Mouse (Mus musculus): ENCODE data around the gene Vasn. TPM values are rescaled to one million over a fixed set of nuclear protein-coding genes. Genes with fewer than 3 reads are reported as not detected.

The Vasn gene
- not detected in 2 replicates for total RNA-seq (2014; fragmentation: Nextera tagmentation)
- 0.67 TPM in 1 of 2 replicates, not detected in the other for total RNA-seq (2017)

DNA sequence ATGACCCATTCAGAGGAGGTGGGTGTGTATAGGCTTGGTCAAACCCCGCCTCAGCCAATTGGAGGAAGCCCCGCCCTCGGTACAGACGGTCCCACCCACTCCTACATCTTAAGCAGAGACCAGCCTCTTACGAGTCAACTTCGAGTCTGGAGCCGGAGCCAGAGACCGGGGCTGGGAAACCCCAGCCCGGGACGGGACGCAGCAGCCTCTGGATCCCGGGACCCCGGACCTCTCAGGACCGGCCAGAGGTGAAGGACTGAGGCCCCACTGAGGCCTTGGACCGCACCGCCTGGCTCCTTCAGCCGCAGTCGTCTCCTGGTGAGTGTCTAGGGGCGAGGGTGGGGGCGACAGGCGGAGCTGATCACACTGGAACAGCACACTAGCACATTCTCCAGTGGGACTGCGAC is at the start of gene Vasn, which contains the start of gene Dnaja3:
Vasn (plus strand) TSS at position 111 of the 407 bp plus-strand sequence.
Dnaja3 (plus strand) TSS at position 159 of the 407 bp plus-strand sequence.
- peak; percentile 80 for ATAC-seq (replicated peaks; ENCODE audit: poor library complexity, severe bottlenecking)

DNA sequence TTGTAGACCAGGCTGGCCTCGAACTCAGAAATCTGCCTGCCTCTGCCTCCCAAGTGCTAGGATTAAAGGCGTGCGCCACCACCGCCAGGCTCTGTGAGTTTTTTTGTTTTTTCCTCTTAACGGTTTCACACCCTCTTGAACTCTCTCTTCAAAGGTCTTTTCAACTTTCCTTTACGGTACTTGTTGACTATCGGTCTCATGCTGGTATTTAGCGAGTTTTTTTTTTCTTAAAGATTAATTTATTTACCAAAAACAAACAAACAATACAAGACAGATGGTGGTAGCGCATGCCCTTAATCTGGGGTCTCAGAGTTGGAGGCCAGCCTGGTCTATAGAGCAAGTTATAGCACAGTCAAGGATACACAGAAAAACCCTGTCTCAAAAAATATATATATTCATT is 49.5 kb upstream of the Vasn start:
- no peak for ATAC-seq (replicated peaks; ENCODE audit: poor library complexity, severe bottlenecking)

DNA sequence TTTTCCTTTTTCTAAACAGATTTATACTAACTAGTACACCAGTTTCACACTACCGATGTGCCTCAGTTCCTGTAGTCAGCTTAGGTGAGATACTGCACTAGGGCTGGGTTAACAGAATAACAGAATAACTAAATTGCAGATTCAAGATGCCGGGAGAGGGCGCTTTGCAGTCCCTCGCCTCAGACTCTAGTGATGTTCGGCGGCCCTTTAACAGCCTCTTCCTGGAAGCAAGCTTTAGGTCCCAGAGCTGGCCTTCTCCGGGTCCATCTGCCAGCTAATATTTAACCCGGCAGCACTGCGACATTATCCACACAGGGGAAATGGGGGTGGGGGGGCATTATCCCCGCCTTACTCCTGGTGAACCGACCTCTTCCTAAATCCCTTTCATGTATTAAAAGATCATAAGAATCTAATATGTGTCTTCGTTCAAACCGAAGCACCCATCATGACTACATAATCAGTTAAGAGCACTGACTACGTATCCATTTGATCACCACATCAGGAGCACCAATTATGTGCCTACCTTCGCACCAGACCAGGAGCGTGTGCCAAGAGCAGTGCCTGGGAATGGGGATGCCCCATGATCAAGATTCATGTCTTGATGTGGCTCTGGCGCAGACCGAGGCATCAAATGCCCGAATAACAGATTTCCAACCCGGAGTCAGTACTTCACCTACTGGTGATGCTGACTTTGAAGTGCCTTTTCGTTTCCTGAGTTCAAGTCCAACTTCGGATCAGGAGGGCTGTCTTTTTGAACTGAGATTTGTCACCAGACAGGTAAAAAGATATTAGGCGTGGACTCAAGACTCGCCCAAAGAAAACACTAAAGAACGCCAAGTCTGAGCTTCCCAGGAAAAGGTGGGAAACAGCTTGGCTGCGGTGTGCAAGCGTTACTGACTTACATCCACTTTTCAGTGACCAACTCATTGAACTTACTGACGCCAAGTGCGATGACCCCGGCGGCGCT is 46.5 kb upstream of the Vasn start:
- ATAC-seq (replicated peaks; ENCODE audit: poor library complexity, severe bottlenecking) = 0 out of 2 replicates have a peak, but pooled peaks have one; percentile 26

DNA sequence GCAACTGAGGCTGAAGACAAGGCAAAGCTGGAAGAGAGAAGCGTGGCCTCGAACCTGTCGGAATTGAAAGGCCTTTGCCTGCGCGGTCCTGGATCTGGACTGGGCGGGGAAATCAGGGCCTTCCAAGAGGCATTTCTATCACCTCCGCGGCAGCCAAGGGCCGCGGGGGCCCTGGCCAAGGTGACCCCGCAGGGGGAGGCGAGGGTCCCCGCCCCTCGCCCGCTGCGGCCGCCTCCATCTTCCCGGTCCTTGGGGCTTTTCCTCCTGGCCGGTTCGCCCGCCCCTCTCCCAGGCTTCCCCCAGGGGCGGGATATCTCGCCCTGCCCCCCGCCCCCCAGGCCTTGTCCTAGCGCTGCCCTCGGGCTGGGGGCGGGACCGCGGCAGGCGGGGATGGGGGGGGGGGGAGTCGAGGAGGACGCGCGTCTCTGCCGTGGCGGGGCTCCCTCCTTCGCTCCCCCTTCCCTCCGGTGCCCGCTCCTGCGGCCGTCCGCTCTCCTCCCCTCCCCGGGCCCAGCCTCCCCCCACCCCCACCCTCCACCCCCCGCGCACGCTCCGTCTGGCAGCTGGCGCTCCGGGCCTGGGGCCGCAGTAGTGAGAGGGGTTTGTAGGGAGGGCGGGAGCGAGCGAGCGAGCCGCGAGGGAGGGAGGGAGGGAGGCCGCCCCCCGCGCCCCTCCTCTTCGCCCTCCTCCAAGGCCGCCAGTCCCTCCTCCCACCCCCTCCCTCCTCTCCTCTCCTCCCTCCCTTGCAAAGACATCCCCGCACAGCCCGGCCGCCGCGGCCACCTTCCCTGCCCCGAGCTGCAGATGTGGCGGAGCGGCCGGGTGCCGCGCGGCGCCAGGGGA is 45.5 kb upstream of the Vasn start, which contains the start of gene Glis2:
Glis2 (plus strand) TSS at position 743 of the 843 bp plus-strand sequence.
- peak; percentile 48 for ATAC-seq (replicated peaks; ENCODE audit: poor library complexity, severe bottlenecking)

DNA sequence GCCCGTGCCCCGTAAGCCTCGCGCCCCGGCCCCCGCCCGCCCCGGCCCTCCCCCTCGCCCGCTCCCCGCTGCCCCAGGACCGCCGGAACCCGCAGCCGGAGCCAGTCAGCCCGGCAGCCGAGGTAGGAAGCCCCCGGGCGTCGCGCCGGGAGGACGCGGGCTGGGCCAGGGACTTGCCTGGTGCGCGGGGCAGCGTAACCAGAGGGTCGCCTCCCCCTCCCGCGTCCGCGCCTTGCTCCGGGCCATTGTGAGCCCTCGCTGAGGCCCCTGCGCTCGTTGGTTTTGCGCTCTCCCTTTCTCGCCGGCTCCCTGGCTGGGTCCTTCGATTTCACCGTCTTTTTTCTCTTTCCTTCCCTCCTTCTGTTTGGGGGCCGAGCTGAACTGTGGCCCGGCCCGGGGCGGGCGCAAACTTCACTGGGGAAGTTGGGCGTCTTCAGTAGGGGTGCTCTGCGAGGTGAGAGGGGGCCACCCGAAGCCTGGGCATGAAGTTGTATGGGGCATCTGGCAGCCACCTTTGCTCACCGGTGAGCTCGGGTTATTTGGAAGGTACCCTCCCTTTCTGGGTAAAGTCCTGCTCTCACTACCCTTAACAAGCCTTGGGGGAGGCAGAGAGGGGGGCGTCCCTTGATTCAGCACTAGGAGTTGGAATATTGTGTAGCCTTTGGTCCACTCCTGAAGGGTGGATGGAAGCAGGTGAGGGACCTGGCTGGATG is 44.8 kb upstream of the Vasn start:
- peak; percentile 31 for ATAC-seq (replicated peaks; ENCODE audit: poor library complexity, severe bottlenecking)

DNA sequence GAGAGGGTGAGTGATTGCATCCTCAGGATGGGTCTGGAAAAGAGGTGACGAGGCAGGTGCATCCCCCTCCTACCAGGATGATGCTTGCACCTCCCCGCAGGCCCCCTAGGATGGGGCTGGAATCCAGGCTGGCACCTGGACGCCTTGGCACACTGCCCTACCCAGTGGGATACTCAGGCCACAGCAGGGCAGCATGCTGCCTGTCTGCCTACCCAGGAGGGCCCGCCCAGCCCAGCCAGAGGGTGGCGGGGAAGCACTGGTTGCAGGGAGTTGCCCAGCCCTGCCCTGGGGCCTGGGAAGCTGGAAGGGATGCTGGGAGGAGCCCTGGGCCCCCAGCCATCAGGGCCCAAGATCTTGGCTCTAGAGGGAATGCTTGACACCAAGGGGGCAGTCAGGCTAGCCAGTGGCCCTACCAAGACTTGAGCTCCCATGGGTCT is 44.2 kb upstream of the Vasn start:
- no peak for ATAC-seq (replicated peaks; ENCODE audit: poor library complexity, severe bottlenecking)

DNA sequence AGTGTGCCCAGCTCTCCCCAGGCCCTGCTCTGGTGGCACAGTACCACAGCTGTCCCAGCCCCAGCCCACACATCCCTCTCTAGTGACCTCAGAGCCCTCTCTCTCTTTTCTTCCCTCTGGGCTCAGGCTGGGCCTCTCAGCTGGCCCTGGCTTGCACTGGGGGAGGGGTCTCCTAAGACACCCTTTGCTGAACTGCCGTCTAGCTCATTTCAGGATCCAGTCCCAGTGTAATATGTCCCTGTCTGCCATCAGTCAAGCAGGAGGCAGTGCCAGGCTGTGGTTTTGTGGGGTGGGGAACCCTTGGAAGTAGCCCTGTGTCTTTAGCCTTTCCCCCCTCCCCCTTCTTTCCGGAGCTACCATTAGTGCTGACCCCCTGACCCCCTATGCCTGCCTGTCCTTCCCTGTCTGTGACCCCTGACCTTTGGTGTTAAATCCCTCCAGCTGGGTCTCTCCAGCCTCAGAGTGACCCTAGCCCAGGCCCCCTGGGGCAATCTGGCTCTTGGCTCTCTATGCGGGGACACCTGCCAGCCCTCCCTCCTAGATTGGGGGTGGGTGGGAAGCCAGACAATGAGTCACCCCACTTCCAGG is 43.5 kb upstream of the Vasn start:
- no peak for ATAC-seq (replicated peaks; ENCODE audit: poor library complexity, severe bottlenecking)

DNA sequence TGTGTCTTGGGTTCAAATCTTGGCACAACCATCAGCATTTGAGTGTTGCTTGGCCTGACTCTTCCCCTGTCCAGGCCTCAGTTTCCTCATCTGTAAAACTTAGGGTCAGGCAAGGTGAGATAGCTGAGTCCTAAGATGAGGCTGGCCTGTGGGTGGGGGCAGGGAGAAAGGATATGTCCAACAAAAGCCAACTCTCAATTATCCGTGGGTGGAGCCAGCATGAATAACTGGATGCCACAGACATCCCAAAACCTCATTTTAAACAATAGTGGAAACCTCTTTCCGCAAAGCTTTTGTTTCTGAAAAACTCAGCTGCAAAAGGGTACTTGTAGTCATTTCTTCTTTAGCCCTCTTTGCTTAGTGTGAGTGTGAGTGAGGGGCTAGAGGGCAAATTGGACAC is 42.9 kb upstream of the Vasn start:
- no peak for ATAC-seq (replicated peaks; ENCODE audit: poor library complexity, severe bottlenecking)

DNA sequence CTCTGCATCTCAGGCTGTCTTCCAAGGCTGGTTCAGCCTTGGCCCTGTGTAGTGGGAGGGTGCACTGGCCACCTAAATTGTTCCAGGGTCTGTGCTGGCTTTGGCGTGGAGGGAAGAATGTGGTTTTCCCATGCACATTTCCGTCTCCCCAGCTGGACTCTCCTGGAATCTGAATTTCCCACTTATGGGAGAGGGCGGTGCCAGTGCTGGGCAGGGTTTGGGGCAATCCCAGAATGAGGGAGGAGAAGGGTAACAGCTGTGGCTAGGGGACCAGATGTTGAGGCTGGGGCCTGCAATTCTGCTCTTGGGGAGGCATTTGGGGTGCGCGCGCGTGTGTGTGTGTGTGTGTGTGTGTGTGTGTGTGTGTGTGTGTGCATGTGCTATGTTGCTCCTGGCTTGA is 42.4 kb upstream of the Vasn start:
- ATAC-seq (replicated peaks; ENCODE audit: poor library complexity, severe bottlenecking) = no peak

DNA sequence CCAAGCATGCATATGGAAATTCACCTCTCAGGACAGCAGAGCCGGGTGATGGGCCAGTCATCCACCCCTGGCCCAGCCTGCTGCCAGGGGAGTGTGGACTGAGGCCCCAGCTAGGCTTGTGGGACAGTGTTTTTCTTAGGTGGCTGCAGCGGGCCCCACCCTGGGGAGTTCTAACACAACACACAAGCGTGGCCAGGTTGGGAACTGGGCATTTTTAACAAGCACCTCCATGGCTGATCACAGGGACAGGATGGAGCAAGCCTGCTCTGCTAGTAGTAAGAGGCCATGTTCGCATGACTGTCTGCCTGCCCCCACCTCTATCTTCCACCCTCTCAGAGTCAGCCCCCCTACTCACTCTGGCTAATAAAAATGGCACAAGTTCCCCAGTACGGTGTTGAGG is 41.7 kb upstream of the Vasn start:
- no peak for ATAC-seq (replicated peaks; ENCODE audit: poor library complexity, severe bottlenecking)

DNA sequence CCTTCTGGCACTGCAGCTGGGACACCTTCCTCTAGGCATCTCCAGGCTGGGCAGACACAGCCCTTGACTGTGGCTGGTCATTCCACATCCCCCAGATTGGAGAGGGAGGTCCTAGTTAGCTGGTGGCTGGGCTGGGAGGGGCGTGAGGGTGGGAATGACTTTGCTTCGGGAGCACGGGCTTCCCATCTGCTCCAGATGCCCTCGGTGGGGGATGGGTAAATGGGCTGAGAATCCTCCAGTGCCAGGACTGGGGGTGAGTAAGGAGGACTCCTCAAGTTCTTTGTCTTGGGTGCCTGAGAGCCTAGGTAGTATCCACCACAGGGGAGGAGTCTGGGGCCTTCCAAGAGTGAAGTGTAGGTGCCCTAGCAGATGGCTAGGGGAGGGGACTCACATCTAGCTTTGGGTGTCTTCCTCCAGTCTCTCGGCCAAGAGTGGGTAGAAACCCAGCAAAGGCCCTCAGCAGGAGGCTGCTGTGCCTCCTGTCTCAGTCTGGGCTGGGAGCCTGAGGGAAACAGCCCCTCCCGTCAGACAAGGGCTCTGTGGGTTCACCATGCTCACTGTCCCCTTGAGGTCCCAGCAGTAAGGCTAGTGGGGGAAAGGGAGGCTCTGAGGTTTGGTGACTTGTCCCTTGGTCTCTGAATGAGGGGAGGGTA is 40.7 kb upstream of the Vasn start:
- no peak for ATAC-seq (replicated peaks; ENCODE audit: poor library complexity, severe bottlenecking)

DNA sequence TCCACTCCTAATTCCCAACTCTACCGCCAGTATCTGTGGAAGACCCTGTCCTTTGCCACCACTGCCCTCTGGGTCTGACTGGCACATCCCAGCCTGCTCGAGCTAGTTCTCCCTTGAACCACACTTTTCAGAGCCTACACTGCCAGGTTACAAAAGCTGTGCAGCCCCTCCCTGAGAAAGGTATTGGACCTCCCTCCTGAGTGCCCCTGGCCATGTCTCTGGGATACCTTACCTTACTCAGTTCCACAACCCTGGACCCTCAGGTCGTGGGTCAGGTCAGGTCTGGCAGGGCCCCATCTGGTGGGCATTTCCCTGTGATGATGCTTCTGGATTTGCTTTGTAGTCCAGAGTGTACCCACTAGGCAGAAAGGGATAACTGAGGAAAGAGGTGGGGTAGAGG is 40.1 kb upstream of the Vasn start:
- no peak for ATAC-seq (replicated peaks; ENCODE audit: poor library complexity, severe bottlenecking)

DNA sequence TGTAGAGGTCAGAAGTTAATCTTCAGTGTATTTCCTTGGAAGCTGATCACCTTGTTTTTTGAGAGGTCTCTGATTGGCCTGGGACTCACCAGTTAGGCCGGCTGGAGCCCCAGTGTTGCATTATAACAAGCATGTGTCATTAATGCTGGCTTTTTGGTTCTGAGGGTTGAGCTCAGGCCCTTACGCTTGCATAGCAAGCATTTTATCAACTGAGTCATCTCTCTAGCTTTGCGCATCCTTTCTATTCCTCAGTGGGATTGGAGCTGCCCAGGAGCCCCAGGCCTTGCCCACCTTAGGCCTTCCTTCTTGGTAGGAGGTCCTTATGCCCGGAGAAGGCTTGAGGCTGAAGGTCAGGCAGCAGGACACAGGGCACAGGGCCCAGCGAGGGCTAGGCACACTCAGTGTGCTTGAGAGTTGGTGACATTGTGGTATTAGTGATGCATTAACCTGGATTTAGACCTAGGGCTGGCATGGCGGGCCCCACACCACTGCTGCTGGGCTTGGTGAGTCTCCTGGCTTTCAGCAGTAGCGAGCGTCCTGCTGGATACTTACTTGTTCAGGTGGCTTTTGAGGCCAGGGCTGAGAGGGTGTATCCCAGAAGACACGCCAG is 38.9 kb upstream of the Vasn start:
- ATAC-seq (replicated peaks; ENCODE audit: poor library complexity, severe bottlenecking) = no peak

DNA sequence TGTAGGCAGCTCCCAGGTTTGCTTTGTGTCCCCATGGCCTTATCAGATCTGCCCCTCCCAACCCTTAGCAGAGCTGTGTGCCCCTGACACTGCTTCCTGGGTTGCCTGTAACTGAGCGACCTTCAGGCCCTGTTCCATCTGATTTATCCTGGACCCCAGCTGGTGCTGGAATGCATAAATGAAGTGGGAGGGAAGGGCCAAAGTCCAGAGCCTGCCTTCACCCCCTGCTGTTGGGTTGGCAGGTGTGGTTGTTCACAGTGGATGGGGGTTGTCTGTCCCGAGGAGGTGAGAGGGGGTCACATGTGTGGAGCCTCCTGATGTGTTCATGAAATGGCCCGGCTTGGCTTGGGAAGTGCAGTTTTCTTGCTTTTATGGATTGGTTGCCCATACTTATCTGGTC is 37.6 kb upstream of the Vasn start:
- ATAC-seq (replicated peaks; ENCODE audit: poor library complexity, severe bottlenecking) = no peak

DNA sequence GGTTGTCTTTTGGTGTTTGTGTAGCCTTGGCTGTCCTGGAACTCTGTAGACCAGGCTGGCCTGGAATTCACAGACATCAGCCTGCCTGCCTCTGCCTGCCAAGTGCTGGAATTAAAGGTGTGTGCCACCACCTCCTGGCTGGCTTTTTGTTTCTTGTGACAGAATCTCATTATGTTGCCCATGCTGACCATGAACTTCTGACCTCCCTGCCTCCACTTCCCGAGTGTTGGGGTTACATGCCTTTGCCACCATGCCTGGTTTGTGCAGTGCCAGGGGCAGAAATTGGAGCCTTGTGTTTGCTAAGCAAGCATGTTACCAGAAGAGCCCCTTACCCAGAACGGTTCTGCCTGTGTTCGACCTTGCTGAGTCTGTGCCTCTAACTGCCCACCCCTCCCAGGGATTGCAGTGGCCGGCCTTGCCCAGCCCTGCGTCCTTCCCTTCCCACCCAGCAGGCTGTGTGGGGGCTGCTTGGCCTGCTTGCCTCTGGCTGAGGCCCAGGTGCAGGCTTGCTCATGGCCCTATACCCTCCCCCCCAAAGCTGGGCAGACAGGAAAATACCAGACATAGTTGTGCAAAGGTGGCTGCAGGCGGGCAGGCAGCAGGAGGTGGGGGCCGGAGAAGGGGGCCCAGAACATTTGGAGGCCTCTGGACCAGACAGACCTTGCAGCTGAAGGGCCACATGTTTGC is 36.8 kb upstream of the Vasn start:
- no peak for ATAC-seq (replicated peaks; ENCODE audit: poor library complexity, severe bottlenecking)

DNA sequence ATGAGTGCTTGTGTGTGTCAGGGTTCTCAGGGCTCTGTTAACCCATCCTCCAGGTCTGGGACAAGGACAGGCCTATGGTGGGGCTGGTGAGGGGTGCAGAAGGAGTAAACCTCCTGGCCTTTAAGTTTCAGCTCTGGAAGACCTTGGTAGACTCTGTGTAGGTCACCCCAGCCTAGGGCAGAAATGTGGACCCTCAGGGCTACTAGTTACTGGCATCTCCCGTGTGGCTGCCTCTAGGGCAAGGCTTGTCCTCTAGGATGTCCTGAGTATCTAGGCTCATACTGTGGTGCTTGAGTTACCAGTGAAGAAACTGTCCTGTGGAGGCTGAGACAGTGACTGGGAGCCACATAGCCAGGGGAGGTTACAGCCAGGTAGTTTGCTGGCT is 36.3 kb upstream of the Vasn start:
- no peak for ATAC-seq (replicated peaks; ENCODE audit: poor library complexity, severe bottlenecking)

DNA sequence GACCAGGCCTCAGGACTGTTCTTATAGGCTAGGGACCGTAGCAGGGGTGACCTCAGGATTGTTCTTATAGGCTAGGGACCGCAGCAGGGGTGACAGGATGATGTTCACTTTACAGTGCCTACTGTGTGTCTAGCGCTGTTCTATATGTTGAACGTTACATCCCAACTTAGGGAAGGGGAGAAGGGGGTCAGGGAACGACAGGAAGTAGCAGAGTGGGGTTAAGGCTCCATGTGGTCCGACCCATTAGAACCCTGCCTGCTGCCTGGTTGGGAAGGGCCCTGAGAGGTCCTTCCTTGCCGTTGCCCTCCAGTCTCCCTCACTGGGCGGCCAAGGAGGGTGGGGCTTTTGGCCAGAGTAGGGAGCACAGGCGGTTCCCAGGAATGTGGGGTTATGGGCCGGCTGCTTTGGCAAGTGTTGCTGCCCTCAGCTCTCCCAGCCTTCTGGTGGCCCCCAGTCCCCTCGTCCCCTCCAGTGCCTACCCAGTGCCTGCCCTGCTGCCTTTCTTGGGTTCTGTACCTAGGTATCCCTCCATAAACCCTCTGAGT is 35.4 kb upstream of the Vasn start:
- no peak for ATAC-seq (replicated peaks; ENCODE audit: poor library complexity, severe bottlenecking)

DNA sequence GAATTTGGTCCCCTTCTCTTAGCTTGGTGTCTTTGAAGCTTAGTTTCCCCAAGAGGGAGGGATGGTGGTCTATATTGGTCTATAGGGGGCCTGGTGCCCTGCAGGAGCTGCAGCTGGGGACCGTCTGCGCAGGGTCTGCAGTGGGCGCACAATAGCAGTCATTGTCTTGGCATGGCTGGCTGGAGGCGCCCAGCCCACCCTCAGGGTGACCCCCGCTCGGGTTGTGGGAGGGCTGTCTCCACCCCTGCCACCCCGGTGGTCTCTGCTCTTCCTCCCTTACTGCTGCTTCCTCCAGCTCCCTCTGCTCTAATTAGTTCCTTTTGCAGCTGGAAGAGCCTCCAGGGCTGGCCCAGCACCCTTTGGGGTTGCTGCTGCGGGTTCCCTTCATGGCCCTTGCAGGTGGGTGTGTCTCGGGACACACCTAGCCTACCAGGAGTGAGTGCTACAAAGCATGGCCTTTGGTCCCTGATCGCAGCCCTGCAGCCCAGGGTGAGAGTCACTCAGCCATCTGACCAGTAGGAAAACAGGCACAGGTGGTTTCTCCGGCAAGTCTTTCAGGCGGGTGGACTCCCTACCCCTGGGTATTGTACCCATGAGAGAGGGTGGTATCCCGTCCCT is 34.1 kb upstream of the Vasn start:
- no peak for ATAC-seq (replicated peaks; ENCODE audit: poor library complexity, severe bottlenecking)

All from granulocyte monocyte progenitor cell, adult 5-6 weeks (primary cell).